Mouse (Mus musculus) hindbrain, embryonic 15.5 days (tissue): ENCODE measurements around the gene Dus3l. TPM values are rescaled to one million over a fixed set of nuclear protein-coding genes. Genes with fewer than 3 reads are reported as not detected.

Experiments used
- ATAC-seq: fragments of 200-750 bp; cut with Nextera tagmentation; 2 replicates; pipeline ENCODE4 v1.8.0; 2017; ENCODE audit warnings: low read depth, moderate number of reproducible peaks, moderate TSS enrichment; ENCODE audit not compliant: low FRiP score
- H3K27ac ChIP-seq: fragments of 300-500 bp; sonication (generic); replicated peaks from 2 replicates; pipeline ENCODE4 v1.5.1; 2015; ENCODE audit warnings: mild to moderate bottlenecking, inconsistent platforms
- H3K27me3 ChIP-seq: fragments of 300-500 bp; sonication (generic); 2 replicates; pipeline ENCODE4 v1.6.1; 2015; ENCODE audit warnings: control low read depth, inconsistent platforms
- H3K36me3 ChIP-seq: fragments of 300-500 bp; sonication (generic); 2 replicates; pipeline ENCODE4 v1.6.1; 2015; ENCODE audit warnings: control low read depth, inconsistent platforms
- H3K4me1 ChIP-seq: fragments of 300-500 bp; sonication (generic); replicated peaks from 2 replicates; pipeline ENCODE4 v1.6.1; 2015; ENCODE audit warnings: control low read depth, inconsistent platforms
- H3K4me2 ChIP-seq: fragments of 300-500 bp; sonication (generic); 2 replicates; pipeline ENCODE4 v1.6.1; 2015; ENCODE audit warnings: moderate library complexity, mild to moderate bottlenecking, inconsistent platforms
- H3K4me3 ChIP-seq: fragments of 300-500 bp; sonication (generic); 2 replicates; pipeline ENCODE4 v1.5.1; 2015; ENCODE audit warnings: mild to moderate bottlenecking, inconsistent platforms
- H3K9ac ChIP-seq: fragments of 300-500 bp; sonication (generic); 2 replicates; pipeline ENCODE4 v1.6.1; 2015; ENCODE audit warnings: inconsistent platforms
- H3K9me3 ChIP-seq: fragments of 300-500 bp; sonication (generic); 2 replicates; pipeline ENCODE4 v1.6.1; 2016; ENCODE audit warnings: control low read depth, inconsistent platforms
- WGBS: fragments of 180-500 bp; shearing (Covaris S2); methylation state at CpG from one replicate; pipeline ENCODE4 v1.1.7; 2015; 5-methylcytosine and 5-hydroxymethylcytosine counted together
- polyA plus RNA-seq: library from polyadenylated mRNA; unstranded; fragments of >200 nt; fragmentation: Nextera tagmentation; extraction: Ambion mirVana; gene quantifications from 2 replicates; pipeline ENCODE4 v1.2.1, GENCODE M21; 2015

Gene Dus3l
- polyA plus RNA-seq: 89.7 and 96.9 TPM in 2 replicates

DNA sequence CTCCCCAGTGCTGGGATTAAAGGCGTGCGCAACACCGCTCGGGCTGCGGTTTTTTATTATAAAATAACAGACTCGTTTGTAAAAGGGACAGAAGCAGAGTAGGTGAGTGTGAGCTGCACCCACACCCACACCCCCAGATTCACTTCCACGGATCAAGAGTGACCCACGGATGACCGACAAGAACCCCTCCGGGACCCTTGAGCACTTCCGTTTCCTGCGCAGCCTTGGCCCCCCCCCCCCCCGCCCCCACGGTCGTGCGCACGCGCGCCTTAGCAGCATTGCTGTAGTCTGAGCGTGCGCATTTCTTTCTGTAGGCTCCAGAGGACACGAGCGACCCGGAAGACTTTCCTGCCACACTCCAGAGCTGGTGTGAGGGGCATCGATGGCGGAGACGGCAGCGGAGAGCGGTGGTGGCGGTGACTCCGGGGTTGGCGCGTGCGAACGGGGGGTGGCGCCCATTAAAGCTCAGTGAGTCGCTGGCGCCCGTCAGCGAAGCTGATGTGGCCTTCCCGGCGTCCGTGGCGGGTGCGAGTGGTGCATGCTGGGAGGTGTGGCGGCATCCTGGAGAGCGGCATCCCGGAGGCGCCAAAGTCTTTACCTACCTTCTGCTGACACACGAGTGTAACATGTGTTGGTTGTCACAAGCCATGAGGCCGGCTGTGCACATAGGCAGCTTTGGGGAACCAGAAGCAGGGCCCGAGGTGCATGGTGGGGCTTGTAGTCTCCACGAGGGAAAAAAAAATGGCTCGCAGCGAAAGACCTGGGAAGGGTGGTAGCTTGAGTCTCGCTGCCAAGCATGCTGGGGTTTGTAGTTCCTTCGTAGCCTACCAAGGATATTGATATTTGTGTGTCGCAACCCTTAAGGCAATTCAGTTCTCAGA is at the start of gene Dus3l:
TSS of gene Dus3l (plus strand) at position 284 of the 881 bp plus-strand sequence.
- H3K4me2 ChIP-seq: peak within 1 kb of the TSS; percentile 68
- peaks cover 25% of the 10 kb centered on the region for H3K36me3 ChIP-seq
- peaks cover 26% of the 10 kb centered on the region for H3K4me1 ChIP-seq
- 1% methylated on average over 48 of the region's 58 CpGs for WGBS
- peak within 1 kb of the TSS; percentile 66 for H3K4me3 ChIP-seq
- 0 out of 2 replicates have a peak, but pooled peaks cover 4% of the 10 kb centered on the region for H3K27me3 ChIP-seq
- peak within 1 kb of the TSS; percentile 69 for H3K9ac ChIP-seq
- H3K27ac ChIP-seq: peak within 1 kb of the TSS; percentile 97
- H3K9me3 ChIP-seq: no peaks in the 10 kb centered on the region
- ATAC-seq: peak; percentile 82

DNA sequence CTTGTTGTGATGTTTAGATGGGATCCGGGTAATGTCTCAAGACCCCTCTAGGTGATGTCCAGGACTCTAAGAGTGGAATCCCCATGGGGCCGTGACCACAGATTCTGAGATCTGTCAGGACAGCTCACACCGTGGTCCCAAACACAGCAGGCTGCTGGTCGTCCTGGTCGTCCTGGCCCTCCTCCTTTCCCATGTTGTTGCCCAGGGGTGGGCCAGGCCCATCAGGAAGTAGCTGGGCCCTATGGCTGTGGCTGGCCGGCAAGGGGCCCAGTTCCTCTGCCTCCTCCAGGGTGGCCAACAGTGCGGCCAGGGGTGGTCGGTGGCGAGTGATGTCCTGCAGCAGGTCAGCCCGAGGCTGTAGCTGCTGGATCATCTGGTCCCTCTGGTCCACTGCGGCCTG is 49.2 kb upstream of the Dus3l start:
- no peak overlapping the region; the same call in 1 of the 2 replicates for H3K27ac ChIP-seq
- no peaks in the 10 kb centered on the region for H3K27me3 ChIP-seq
- peak overlapping the region; percentile 63 for H3K4me3 ChIP-seq
- H3K4me2 ChIP-seq: peak overlapping the region; percentile 63
- no peaks in the 10 kb centered on the region for H3K9me3 ChIP-seq
- H3K9ac ChIP-seq: peak overlapping the region; percentile 80; the same call in 1 of the 2 replicates
- ATAC-seq: no peak
- H3K36me3 ChIP-seq: peaks cover 17% of the 10 kb centered on the region
- WGBS: 67% methylated on average over 11 of the region's 11 CpGs
- peaks cover 36% of the 10 kb centered on the region for H3K4me1 ChIP-seq

DNA sequence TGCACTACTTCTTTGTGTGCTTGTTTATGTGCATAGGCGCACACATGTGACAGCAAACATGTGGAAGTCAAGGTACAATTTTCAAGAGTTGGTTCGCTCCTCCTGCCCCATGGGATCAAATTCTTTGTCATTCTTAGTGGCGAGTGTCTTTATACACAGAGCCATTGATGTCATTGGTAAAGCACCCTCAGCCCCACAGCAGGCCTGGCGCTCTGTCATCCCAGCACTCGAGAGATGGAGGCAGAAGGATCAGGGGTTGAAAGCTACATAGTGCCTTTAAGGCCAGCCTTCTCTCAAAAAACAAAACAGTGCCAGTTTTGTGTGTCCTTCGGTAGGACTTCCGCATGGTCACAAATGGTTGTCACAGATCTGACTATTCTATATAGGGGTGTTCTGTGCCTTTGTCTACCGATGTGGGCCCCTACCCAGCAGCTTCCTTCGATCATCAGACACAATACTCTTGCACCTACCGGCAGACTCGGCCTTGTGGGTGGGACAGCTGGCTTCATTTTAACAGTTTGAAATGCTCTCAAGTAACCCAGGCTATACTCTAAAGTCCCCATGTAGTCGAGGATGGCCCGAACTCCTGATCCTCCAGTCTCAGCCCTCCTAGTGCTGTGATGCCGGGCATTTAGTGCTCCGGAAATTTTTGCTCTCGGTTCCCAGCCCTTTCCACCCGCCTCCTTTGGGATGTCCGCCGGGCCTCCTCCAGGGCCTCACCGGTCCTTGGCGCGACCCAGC is 48.5 kb upstream of the Dus3l start:
- no peaks in the 10 kb centered on the region for H3K9me3 ChIP-seq
- WGBS: 26% methylated on average over 22 of the region's 22 CpGs
- peak overlapping the region; percentile 90 for H3K27ac ChIP-seq
- peak overlapping the region; percentile 80 for H3K9ac ChIP-seq
- ATAC-seq: 0 out of 2 replicates have a peak, but pooled peaks have one; percentile 0
- no peaks in the 10 kb centered on the region for H3K27me3 ChIP-seq
- peaks cover 36% of the 10 kb centered on the region for H3K4me1 ChIP-seq
- H3K36me3 ChIP-seq: peaks cover 11% of the 10 kb centered on the region
- peak overlapping the region; percentile 63 for H3K4me3 ChIP-seq
- peak overlapping the region; percentile 63 for H3K4me2 ChIP-seq

DNA sequence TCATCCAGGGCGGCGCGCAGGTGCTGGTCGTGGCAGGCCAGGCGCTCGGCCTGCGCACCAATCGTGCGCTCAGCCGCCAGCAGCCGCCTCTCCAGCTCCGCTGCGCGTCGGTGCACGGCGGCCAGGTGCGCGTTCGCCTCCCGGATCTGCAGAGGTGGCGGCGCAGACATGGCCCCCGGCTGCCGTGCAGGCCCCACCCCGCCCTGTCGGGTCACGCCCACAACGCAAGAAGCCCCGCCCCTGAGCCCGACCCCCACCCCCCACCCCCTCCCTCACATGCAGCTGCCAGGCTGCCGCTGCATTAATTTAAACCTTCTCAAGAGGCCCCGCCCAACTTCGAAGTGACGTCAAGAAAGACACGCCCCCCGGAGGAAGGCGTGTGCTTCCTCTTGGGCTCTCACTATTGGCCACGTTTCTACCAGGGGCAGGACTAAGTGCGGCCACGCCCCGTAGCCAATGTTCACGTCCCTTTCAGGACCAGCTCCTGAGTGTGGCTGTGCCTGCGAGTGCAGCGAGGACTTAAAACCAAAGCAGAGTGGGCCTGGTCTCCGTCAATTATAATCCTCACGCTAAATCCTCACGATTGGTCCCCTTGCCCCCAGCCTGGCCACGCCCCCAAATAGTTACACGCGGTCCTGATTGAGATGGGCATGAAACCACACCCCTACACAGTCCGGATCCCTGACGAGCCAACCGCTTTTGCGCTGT is 47.7 kb upstream of the Dus3l start:
- Histone ChIP-seq H3K27ac (peak overlapping the region; percentile 90), H3K4me3 (peak overlapping the region; percentile 63), H3K4me1 (peaks cover 36% of the 10 kb centered on the region), H3K36me3 (peaks cover 11% of the 10 kb centered on the region), H3K4me2 (peak overlapping the region; percentile 63), H3K9ac (peak overlapping the region; percentile 81), H3K27me3 (no peaks in the 10 kb centered on the region), H3K9me3 (no peaks in the 10 kb centered on the region)
- WGBS: 0% methylated on average over 53 of the region's 55 CpGs
- peak; percentile 93 for ATAC-seq

GRCm38 (mm10) chr17:56717363-56718058 is 47.0 kb upstream of the Dus3l start, which contains the start of the genes Ndufa11 and Vmac:
Gene Ndufa11, plus strand, starts transcription at chr17:56717767.
Gene Vmac, minus strand, starts transcription at chr17:56718022.
- peak within 1 kb of the TSS; percentile 63 for H3K4me2 ChIP-seq
- H3K4me1 ChIP-seq: peaks cover 36% of the 10 kb centered on the region
- peak within 1 kb of the TSS; percentile 63 for H3K4me3 ChIP-seq
- ATAC-seq: peak; percentile 69
- under 1% methylated on average over 59 of the region's 59 CpGs for WGBS
- H3K36me3 ChIP-seq: peaks cover 15% of the 10 kb centered on the region; the same call in 1 of the 2 replicates
- H3K27ac ChIP-seq: peak within 1 kb of the TSS; percentile 90
- no peaks in the 10 kb centered on the region for H3K9me3 ChIP-seq
- H3K27me3 ChIP-seq: no peaks in the 10 kb centered on the region
- peak within 1 kb of the TSS; percentile 81 for H3K9ac ChIP-seq

DNA sequence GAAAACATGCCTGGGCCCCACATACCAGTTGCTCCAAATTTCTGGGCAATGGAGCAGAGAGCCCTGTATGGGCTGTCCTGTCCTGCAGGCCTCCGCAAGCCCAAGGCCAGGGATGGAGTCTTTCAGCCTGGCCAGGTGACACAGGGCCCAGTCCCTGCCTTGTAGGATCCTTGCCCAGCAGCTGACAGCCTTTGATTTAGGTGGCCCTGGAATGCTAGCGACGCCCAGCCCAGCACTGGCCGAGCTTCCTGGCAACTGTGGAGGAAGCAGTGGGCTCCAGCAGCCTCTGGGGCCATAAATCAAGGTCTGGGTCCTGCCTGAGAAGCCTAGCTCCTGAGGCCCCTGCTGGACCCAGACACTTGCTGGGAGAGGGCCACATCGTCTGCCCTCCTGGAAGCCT is 42.1 kb upstream of the Dus3l start:
- Histone ChIP-seq H3K4me3 (no peak overlapping the region), H3K36me3 (peaks cover 19% of the 10 kb centered on the region; the same call in 1 of the 2 replicates), H3K27me3 (no peaks in the 10 kb centered on the region), H3K9me3 (no peaks in the 10 kb centered on the region), H3K9ac (no peak overlapping the region), H3K4me1 (peaks cover 25% of the 10 kb centered on the region), H3K4me2 (no peak overlapping the region), H3K27ac (no peak overlapping the region)
- WGBS: 84% methylated on average over 5 of the region's 5 CpGs
- no peak for ATAC-seq

DNA sequence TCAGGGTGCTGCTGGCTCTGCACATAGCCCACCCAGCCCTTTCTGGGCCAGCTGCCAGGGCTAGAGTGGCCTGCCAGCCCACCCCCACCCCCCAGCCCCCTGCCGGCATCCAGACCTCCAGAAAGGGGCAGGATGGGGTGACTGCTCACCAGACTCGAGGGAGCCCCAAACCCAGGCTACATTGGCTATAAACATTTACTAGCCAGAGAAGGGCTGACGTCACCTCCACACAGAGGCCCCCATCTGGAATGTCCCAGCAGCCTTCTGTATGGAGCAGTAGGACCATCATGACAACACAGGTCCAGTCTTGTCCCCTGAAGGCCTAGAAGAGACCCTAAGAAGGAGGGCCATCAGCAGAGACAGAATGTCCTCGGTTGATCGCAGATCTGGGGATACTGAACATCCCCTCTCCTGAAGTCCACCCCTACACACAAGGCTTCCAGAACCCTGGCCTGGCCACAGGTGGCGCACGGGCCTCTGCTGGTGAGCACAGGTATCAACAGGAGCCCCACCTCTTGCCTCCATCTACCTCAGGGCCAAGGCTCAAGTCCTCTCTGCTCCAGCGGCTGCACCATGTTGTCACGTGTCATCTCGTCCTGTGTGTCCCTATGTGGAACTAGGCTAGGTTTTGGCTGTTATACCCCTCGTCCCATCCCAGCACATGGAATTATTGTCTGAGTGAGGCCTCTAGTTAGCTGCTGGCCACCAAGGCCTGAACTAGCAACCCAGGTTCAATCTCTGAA is 41.0 kb upstream of the Dus3l start:
- H3K4me3 ChIP-seq: no peak overlapping the region
- no peak overlapping the region for H3K27ac ChIP-seq
- H3K36me3 ChIP-seq: peaks cover 19% of the 10 kb centered on the region; the same call in 1 of the 2 replicates
- 87% methylated on average over 11 of the region's 11 CpGs for WGBS
- H3K9me3 ChIP-seq: no peaks in the 10 kb centered on the region
- no peak for ATAC-seq
- H3K4me1 ChIP-seq: peaks cover 18% of the 10 kb centered on the region
- no peaks in the 10 kb centered on the region for H3K27me3 ChIP-seq
- H3K4me2 ChIP-seq: no peak overlapping the region
- no peak overlapping the region for H3K9ac ChIP-seq

DNA sequence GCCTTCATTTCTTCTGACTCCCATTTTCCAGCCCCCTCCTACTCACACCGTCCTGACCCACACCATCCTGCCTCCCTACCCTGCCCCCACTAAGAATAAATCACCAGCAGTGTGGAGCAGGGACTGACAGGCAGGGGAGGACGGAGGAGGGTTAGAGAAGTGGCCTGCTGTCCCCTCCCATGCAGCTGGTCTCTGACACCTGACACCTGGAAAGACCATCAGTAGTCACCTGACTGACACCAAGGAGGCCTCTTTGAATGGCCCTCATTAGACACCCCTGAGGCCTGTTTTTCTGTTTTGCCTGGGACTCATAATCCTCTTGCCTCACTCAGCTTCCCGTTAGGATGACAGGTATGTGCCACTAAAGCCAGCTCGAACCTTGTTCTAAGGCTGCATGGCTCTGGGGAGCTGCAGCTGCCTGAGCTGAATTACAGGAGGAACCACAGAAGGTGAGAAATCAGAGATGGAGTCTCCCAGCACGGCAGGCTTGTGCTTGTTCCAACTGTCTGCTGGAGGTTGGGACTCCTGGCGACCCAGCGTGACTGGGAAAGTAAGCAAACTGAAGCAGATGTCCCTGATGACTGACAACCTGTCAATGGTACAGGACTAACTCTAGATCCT is 37.4 kb upstream of the Dus3l start:
- Histone ChIP-seq H3K4me3 (no peak overlapping the region), H3K9me3 (no peaks in the 10 kb centered on the region), H3K9ac (no peak overlapping the region), H3K27ac (no peak overlapping the region), H3K4me1 (peaks cover 3% of the 10 kb centered on the region; the same call in 1 of the 2 replicates), H3K36me3 (0 out of 2 replicates have a peak, but pooled peaks cover 8% of the 10 kb centered on the region), H3K4me2 (no peak overlapping the region), H3K27me3 (no peaks in the 10 kb centered on the region; the same call in 1 of the 2 replicates)
- 18% methylated on average over 7 of the region's 7 CpGs for WGBS
- 0 out of 2 replicates have a peak, but pooled peaks have one; percentile 7 for ATAC-seq

DNA sequence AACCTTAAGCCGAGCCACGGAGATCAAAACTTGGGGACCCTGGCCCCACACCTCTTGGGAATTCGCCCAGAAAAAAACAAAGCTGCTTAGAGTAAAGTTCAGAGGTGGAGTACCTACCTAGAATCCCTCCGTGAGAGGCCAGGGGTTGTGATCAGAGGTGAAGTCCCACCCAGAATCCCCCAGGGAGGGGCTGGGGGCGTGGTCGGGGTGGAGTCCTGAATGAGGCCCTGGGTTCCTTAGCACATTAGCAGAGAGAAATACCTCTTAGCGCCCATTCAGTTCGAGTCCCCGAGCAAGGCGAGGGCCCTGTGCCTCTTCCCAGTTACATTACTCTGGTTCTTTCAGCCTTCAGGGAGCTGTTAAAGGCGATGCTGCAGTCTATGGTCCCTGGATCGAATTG is 36.9 kb upstream of the Dus3l start:
- Histone ChIP-seq H3K4me2 (no peak overlapping the region), H3K36me3 (0 out of 2 replicates have a peak, but pooled peaks cover 3% of the 10 kb centered on the region), H3K27ac (no peak overlapping the region), H3K9me3 (no peaks in the 10 kb centered on the region), H3K4me1 (peaks cover 3% of the 10 kb centered on the region; the same call in 1 of the 2 replicates), H3K9ac (no peak overlapping the region), H3K4me3 (no peak overlapping the region), H3K27me3 (no peaks in the 10 kb centered on the region; the same call in 1 of the 2 replicates)
- WGBS: 13% methylated on average over 12 of the region's 12 CpGs
- ATAC-seq: no peak

GRCm38 (mm10) chr17:56728117-56728516 is 36.4 kb upstream of the Dus3l start:
- no peaks in the 10 kb centered on the region for H3K9me3 ChIP-seq
- H3K36me3 ChIP-seq: 0 out of 2 replicates have a peak, but pooled peaks cover 3% of the 10 kb centered on the region
- H3K27ac ChIP-seq: no peak overlapping the region
- no peaks in the 10 kb centered on the region; the same call in 1 of the 2 replicates for H3K27me3 ChIP-seq
- 41% methylated on average over 12 of the region's 12 CpGs for WGBS
- H3K4me1 ChIP-seq: peaks cover 3% of the 10 kb centered on the region; the same call in 1 of the 2 replicates
- H3K4me3 ChIP-seq: no peak overlapping the region
- H3K4me2 ChIP-seq: no peak overlapping the region
- ATAC-seq: no peak
- H3K9ac ChIP-seq: no peak overlapping the region
